Mouse (Mus musculus): ENCODE results near the gene Spats2. TPM values are rescaled to one million over a fixed set of nuclear protein-coding genes. Genes with fewer than 3 reads are reported as not detected.
A peak's percentile ranks its signal among the peaks of the same experiment; 100 is the strongest.

Gene Spats2
- polyA plus RNA-seq, 1 experiment from 2014 or later, result 59.5 TPM

DNA sequence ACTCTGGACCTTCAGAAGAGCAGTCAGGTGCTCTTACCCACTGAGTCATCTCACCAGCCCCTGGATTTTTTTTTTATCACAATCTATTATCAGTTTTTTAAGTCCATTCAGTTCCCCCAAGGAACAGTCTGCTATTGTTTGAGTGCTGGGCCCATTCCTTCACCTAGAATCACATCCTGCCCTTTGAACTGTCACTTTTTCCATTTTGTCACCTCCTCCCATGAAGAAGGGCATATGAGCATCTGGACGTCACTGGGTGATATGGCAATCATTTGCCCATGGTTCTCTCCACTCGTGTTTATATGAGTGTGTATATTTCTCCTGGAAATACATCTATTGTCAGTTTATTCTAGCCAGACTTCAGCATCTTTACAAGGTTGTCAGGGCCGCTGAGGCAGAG, 17.9 kb upstream of the Spats2 start:
- Histone ChIP-seq H3K36me3 (ENCODE audit: control insufficient read depth, insufficient read depth, low read length) (no peaks in the 10 kb centered on the region), H3K9ac (ENCODE audit: low read depth, low read length) (no peak overlapping the region), H3K9me3 (ENCODE audit: control insufficient read depth, low read length) (no peaks in the 10 kb centered on the region), H3K4me2 (replicated peaks; ENCODE audit: low read depth, low read length) (no peak overlapping the region), H3K27me3 (ENCODE audit: control insufficient read depth, insufficient read depth, low read length) (no peaks in the 10 kb centered on the region), H3K4me3 (ENCODE audit: low read depth, low read length) (no peak overlapping the region), H3K27ac (ENCODE audit: low read depth, low read length) (no peak overlapping the region), H3K4me1 (replicated peaks; ENCODE audit: control insufficient read depth, insufficient read depth, low read length) (no peaks in the 10 kb centered on the region)
- ATAC-seq (ENCODE audit: low FRiP score) (no peak), DNase-seq (ENCODE audit: low spot score) (no peak)
- WGBS, result 85% methylated on average over 3 of the region's 3 CpGs

- ATAC-seq (ENCODE audit: low FRiP score), result no peak
Measured at GRCm38 (mm10) chr15:99111139-99111538, 14.6 kb upstream of the Spats2 start.

DNA sequence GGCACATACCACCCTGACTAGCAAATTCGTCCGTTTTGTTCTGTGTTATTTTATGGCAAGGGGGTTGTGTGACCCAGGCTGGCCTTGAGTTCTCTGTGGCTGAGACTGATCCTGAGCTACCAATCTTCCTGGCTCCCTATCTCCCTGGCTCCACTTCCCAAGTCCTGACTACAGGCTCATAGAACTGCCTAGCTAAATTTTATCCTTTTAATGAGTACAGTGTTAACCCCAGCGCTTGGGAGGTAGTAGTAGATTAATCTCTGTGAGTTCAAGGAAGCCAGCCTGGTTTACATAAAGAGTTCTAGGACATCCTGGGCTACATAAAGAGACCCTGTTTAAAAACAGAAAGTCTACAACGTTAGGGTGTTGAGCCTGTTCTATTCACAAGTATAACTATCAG, 13.9 kb upstream of the Spats2 start:
- DNase-seq (ENCODE audit: low spot score) (no peak), ATAC-seq (ENCODE audit: low FRiP score) (no peak)
- Histone ChIP-seq H3K36me3 (ENCODE audit: control insufficient read depth, insufficient read depth, low read length) (no peaks in the 10 kb centered on the region), H3K9ac (ENCODE audit: low read depth, low read length) (no peak overlapping the region), H3K4me2 (replicated peaks; ENCODE audit: low read depth, low read length) (no peak overlapping the region), H3K4me1 (replicated peaks; ENCODE audit: control insufficient read depth, insufficient read depth, low read length) (no peaks in the 10 kb centered on the region), H3K27me3 (ENCODE audit: control insufficient read depth, insufficient read depth, low read length) (no peaks in the 10 kb centered on the region), H3K9me3 (ENCODE audit: control insufficient read depth, low read length) (no peaks in the 10 kb centered on the region), H3K27ac (ENCODE audit: low read depth, low read length) (no peak overlapping the region), H3K4me3 (ENCODE audit: low read depth, low read length) (no peak overlapping the region)
- WGBS, result 66% methylated on average over 4 of the region's 4 CpGs

More at GRCm38 (mm10) chr15:99111139-99111538, 14.6 kb upstream of the Spats2 start:
- no peak overlapping the region for H3K9ac ChIP-seq (ENCODE audit: low read depth, low read length)
- H3K4me1 ChIP-seq (replicated peaks; ENCODE audit: control insufficient read depth, insufficient read depth, low read length), result no peaks in the 10 kb centered on the region
- H3K4me3 ChIP-seq (ENCODE audit: low read depth, low read length), result no peak overlapping the region
- no peak overlapping the region for H3K4me2 ChIP-seq (replicated peaks; ENCODE audit: low read depth, low read length)
- H3K9me3 ChIP-seq (ENCODE audit: control insufficient read depth, low read length), result no peaks in the 10 kb centered on the region
- no peak for DNase-seq (ENCODE audit: low spot score)
- H3K36me3 ChIP-seq (ENCODE audit: control insufficient read depth, insufficient read depth, low read length), result no peaks in the 10 kb centered on the region
- H3K27me3 ChIP-seq (ENCODE audit: control insufficient read depth, insufficient read depth, low read length), result no peaks in the 10 kb centered on the region
- H3K27ac ChIP-seq (ENCODE audit: low read depth, low read length), result no peak overlapping the region
- WGBS, result 86% methylated on average over 3 of the region's 3 CpGs

DNA sequence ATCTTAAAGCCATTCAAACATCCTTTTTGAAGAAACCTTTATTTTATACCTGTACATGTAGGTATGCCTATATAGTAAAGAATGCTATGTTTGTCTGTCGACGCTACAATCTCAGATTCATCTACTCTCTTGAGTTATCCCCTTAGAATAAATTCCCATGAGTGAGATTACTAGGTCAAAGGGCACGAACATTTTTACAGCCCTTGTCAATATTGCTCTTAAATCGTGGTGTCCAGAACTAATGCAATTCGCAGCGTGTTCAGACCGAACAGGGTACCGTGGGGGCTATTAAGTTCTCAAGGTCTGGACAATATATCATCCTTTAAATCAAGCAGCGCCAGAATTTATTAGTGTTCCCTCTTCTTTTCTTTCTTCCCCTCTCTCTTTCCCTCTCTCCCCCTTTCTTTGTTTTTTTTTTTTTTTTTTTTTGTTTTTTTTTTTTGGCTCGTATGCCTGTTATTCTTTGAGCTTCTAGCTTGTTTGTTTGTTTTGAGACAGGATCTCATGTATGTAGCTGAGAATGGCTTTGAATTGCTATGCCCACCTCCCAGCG, 12.8 kb upstream of the Spats2 start:
- Histone ChIP-seq H3K27me3 (ENCODE audit: control insufficient read depth, insufficient read depth, low read length) (no peaks in the 10 kb centered on the region), H3K4me3 (ENCODE audit: low read depth, low read length) (no peak overlapping the region), H3K4me2 (replicated peaks; ENCODE audit: low read depth, low read length) (no peak overlapping the region), H3K36me3 (ENCODE audit: control insufficient read depth, insufficient read depth, low read length) (no peaks in the 10 kb centered on the region), H3K9me3 (ENCODE audit: control insufficient read depth, low read length) (no peaks in the 10 kb centered on the region), H3K4me1 (replicated peaks; ENCODE audit: control insufficient read depth, insufficient read depth, low read length) (no peaks in the 10 kb centered on the region), H3K27ac (ENCODE audit: low read depth, low read length) (no peak overlapping the region), H3K9ac (ENCODE audit: low read depth, low read length) (no peak overlapping the region)
- 58% methylated on average over 11 of the region's 11 CpGs for WGBS
- ATAC-seq (ENCODE audit: low FRiP score) (no peak), DNase-seq (ENCODE audit: low spot score) (no peak)

DNA sequence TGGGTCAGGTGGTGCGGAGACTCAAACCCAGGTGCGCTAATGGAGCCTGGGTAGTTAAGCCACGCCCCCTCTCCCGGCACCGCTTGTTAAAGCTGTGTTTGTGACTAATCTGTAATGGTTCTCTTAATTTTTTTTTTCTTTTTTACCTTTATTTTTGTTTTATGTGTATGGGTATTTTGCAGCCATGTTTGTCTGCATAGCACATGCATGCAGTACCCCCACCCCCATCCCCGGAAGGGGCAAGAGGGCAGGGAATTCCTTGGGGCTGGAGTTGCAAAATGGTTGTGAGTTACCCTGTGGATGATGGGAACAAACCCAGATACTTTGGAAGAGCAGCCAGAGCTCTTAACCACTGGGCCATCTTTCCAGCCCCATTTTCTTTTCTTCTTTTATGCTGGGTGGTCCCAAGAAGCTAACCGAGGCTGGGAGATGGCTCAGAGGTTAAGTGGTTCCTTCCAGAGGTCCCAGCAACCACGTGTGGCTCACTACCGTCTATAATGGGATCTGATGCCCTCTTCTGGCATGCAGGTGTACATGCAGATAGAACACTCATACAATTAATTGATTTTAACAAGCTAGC, 12.2 kb upstream of the Spats2 start:
- ATAC-seq (ENCODE audit: low FRiP score) (no peak), DNase-seq (ENCODE audit: low spot score) (peak; percentile 40)
- no peaks in the 10 kb centered on the region for H3K36me3 ChIP-seq (ENCODE audit: control insufficient read depth, insufficient read depth, low read length)
- H3K4me2 ChIP-seq (replicated peaks; ENCODE audit: low read depth, low read length), result no peak overlapping the region
- 9% methylated on average over 9 of the region's 9 CpGs for WGBS
- H3K27me3 ChIP-seq (ENCODE audit: control insufficient read depth, insufficient read depth, low read length), result no peaks in the 10 kb centered on the region
- H3K9me3 ChIP-seq (ENCODE audit: control insufficient read depth, low read length), result no peaks in the 10 kb centered on the region
- no peak overlapping the region for H3K4me3 ChIP-seq (ENCODE audit: low read depth, low read length)
- no peaks in the 10 kb centered on the region for H3K4me1 ChIP-seq (replicated peaks; ENCODE audit: control insufficient read depth, insufficient read depth, low read length)
- H3K9ac ChIP-seq (ENCODE audit: low read depth, low read length), result no peak overlapping the region
- no peak overlapping the region for H3K27ac ChIP-seq (ENCODE audit: low read depth, low read length)

DNA sequence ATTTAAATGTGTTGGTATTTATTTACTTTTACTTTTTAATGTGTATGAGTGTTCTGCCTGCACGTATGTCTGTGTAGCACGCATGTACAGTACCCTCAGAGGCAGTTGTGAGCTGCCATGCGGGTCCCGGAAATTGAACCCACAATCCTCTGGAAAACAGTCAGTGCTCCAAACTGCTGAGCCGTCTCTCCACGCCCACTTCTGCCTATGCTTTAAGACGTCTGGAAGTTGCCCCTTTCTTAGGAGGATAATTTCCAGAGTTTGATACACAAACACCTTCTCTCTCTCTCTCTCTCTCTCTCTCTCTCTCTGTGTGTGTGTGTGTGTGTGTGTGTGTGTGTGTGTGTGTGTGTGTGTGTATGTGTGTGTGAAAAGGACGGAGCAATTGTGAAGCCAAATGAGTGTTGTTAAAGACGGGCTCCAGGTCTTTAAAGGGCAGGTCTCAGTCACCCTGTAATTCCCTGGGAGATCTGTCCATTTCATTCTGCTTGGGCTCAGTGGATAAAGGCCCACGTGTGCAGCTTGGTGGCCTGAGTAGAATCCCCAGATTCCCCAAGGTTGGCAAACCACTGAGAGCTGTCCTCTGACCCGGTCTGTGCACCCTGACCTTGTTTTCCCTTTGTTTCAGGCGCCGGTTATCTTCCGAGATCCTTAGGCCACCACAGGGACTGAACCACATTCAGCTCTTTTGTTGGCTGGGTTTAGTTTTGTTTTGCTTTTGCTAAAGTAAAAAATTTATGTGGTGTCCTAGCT, 11.2 kb upstream of the Spats2 start:
- no peak overlapping the region for H3K27ac ChIP-seq (ENCODE audit: low read depth, low read length)
- no peaks in the 10 kb centered on the region for H3K36me3 ChIP-seq (ENCODE audit: control insufficient read depth, insufficient read depth, low read length)
- no peaks in the 10 kb centered on the region for H3K9me3 ChIP-seq (ENCODE audit: control insufficient read depth, low read length)
- no peak for ATAC-seq (ENCODE audit: low FRiP score)
- no peak for DNase-seq (ENCODE audit: low spot score)
- no peaks in the 10 kb centered on the region for H3K27me3 ChIP-seq (ENCODE audit: control insufficient read depth, insufficient read depth, low read length)
- H3K9ac ChIP-seq (ENCODE audit: low read depth, low read length), result no peak overlapping the region
- H3K4me2 ChIP-seq (replicated peaks; ENCODE audit: low read depth, low read length), result no peak overlapping the region
- 46% methylated on average over 14 of the region's 14 CpGs for WGBS
- H3K4me1 ChIP-seq (replicated peaks; ENCODE audit: control insufficient read depth, insufficient read depth, low read length), result no peaks in the 10 kb centered on the region
- H3K4me3 ChIP-seq (ENCODE audit: low read depth, low read length), result no peak overlapping the region

GRCm38 (mm10) chr15:99115065-99115423, 10.7 kb upstream of the Spats2 start:
- H3K27ac ChIP-seq (ENCODE audit: low read depth, low read length), result no peak overlapping the region
- ATAC-seq (ENCODE audit: low FRiP score) (no peak), DNase-seq (ENCODE audit: low spot score) (no peak)
- H3K4me1 ChIP-seq (replicated peaks; ENCODE audit: control insufficient read depth, insufficient read depth, low read length), result no peaks in the 10 kb centered on the region
- H3K4me2 ChIP-seq (replicated peaks; ENCODE audit: low read depth, low read length), result no peak overlapping the region
- H3K9me3 ChIP-seq (ENCODE audit: control insufficient read depth, low read length), result no peaks in the 10 kb centered on the region
- no peak overlapping the region for H3K9ac ChIP-seq (ENCODE audit: low read depth, low read length)
- WGBS, result 91% methylated on average over 7 of the region's 7 CpGs
- H3K36me3 ChIP-seq (ENCODE audit: control insufficient read depth, insufficient read depth, low read length), result no peaks in the 10 kb centered on the region
- no peaks in the 10 kb centered on the region for H3K27me3 ChIP-seq (ENCODE audit: control insufficient read depth, insufficient read depth, low read length)
- H3K4me3 ChIP-seq (ENCODE audit: low read depth, low read length), result no peak overlapping the region

DNA sequence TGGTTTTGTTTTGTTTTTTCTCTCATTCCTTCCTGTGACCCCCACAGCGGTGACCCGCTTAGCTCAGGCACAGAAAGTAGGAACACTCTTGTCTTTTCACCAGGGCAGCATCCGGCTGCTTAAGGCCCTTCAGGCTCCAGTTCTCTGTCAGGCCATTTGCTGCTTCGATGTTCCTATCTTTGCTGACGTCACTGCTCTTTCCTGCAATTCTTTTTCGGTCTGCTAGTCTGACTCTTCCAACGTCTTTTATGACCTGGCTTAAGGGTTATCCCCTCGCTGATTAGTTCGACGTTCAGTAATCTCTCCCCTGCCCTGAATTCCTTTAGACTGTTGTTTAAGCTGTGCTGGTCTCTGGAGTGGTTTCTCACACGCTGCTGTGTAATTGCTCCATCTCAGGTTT, 9.2 kb upstream of the Spats2 start:
- Histone ChIP-seq H3K4me3 (ENCODE audit: low read depth, low read length) (no peak overlapping the region), H3K4me1 (replicated peaks; ENCODE audit: control insufficient read depth, insufficient read depth, low read length) (no peaks in the 10 kb centered on the region), H3K4me2 (replicated peaks; ENCODE audit: low read depth, low read length) (no peak overlapping the region), H3K27me3 (ENCODE audit: control insufficient read depth, insufficient read depth, low read length) (no peaks in the 10 kb centered on the region), H3K36me3 (ENCODE audit: control insufficient read depth, insufficient read depth, low read length) (no peaks in the 10 kb centered on the region), H3K9me3 (ENCODE audit: control insufficient read depth, low read length) (no peaks in the 10 kb centered on the region), H3K9ac (ENCODE audit: low read depth, low read length) (no peak overlapping the region), H3K27ac (ENCODE audit: low read depth, low read length) (no peak overlapping the region)
- ATAC-seq (ENCODE audit: low FRiP score), result no peak
- no peak for DNase-seq (ENCODE audit: low spot score)
- WGBS, result 79% methylated on average over 11 of the region's 11 CpGs

DNA sequence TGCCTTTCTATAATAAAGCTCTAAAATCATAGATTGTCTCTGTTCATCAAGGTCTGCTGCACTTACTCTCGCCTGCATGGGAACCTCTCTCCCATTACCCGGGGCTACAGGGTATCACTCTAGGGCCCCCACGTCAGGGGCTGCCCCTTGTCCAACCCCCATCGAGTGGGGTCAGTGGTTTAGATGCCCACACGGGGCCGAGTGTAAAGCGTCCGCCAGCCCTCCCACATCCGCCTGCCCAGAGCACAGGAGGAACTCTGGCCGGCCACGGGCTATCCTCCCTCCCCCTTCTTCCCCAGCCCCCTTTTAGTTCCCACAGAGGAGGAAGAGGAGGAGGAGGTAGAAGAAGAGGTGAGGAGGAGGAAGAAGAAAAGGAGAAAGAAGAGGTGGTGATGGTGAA, 4.9 kb upstream of the Spats2 start:
- no peak overlapping the region for H3K9ac ChIP-seq (ENCODE audit: low read depth, low read length)
- H3K4me3 ChIP-seq (ENCODE audit: low read depth, low read length), result no peak overlapping the region
- no peak overlapping the region for H3K27ac ChIP-seq (ENCODE audit: low read depth, low read length)
- no peaks in the 10 kb centered on the region for H3K36me3 ChIP-seq (ENCODE audit: control insufficient read depth, insufficient read depth, low read length)
- ATAC-seq (ENCODE audit: low FRiP score), result no peak
- 12% methylated on average over 11 of the region's 11 CpGs for WGBS
- H3K9me3 ChIP-seq (ENCODE audit: control insufficient read depth, low read length), result no peaks in the 10 kb centered on the region
- DNase-seq (ENCODE audit: low spot score), result no peak
- H3K27me3 ChIP-seq (ENCODE audit: control insufficient read depth, insufficient read depth, low read length), result no peaks in the 10 kb centered on the region
- no peaks in the 10 kb centered on the region for H3K4me1 ChIP-seq (replicated peaks; ENCODE audit: control insufficient read depth, insufficient read depth, low read length)
- H3K4me2 ChIP-seq (replicated peaks; ENCODE audit: low read depth, low read length), result no peak overlapping the region

Measured in hindbrain, embryonic 11.5 days (tissue).